In genomic region chr2:18934131-18934530, GRCm38 (mm10) we compare ENCODE assay signal across 25 mouse cellular contexts.
"Had no signal": no experiment of that assay in that cellular context is flagged by ENCODE, and none has a peak within 500 bp of the region (broad histone marks: within the 10 kb centered on the region; RNA-seq: fewer than 3 reads in every experiment).

No protein-coding gene starts in this region.

- H3K4me2 ChIP-seq: heart, embryonic 12.5 days; kidney, embryonic 15.5 days; limb, embryonic 15.5 days; liver, embryonic 15.5 days had no signal

- H3K9me3 ChIP-seq: heart, embryonic 10.5 days; heart, embryonic 12.5 days; hindbrain, embryonic 15.5 days; kidney, embryonic 15.5 days; limb, embryonic 13.5 days; limb, embryonic 15.5 days; liver, embryonic 15.5 days had no signal

- H3K27ac ChIP-seq: gastrocnemius, adult 2 months; heart, embryonic 10.5 days; hindbrain, embryonic 15.5 days; hindbrain, postnatal 0 days; kidney, embryonic 15.5 days; kidney, postnatal 0 days; limb, embryonic 13.5 days; limb, embryonic 15.5 days had no signal

- H3K4me3 ChIP-seq: gastrocnemius, adult 2 months; heart, embryonic 10.5 days; heart, embryonic 12.5 days; hindbrain, embryonic 15.5 days; kidney, embryonic 15.5 days; limb, embryonic 13.5 days; limb, embryonic 15.5 days; liver, embryonic 15.5 days had no signal

- H3K36me3 ChIP-seq: heart, embryonic 10.5 days; heart, embryonic 12.5 days; hindbrain, embryonic 15.5 days; kidney, embryonic 15.5 days; limb, embryonic 13.5 days; limb, embryonic 15.5 days; liver, embryonic 15.5 days had no signal

- H3K27me3 ChIP-seq: heart, embryonic 12.5 days; hindbrain, embryonic 15.5 days; kidney, embryonic 15.5 days; liver, embryonic 15.5 days had no signal

- H3K9ac ChIP-seq: heart, embryonic 12.5 days; hindbrain, embryonic 15.5 days; kidney, embryonic 15.5 days; limb, embryonic 13.5 days; limb, embryonic 15.5 days; liver, embryonic 15.5 days had no signal

- ATAC-seq: forebrain, embryonic 16.5 days; hindbrain, postnatal 0 days; intestine, embryonic 16.5 days had no signal

- DNase-seq: gastrocnemius, adult 2 months; gastrocnemius, postnatal 14 days; gastrocnemius, postnatal 36 days; heart, adult 18-20 months; heart, postnatal 14 days; heart, postnatal 36 days; kidney, adult 11 months; kidney, adult 2 months; kidney, adult 9 months; kidney, postnatal 14 days; kidney, postnatal 36 days; layer of hippocampus, adult 9-11 months; layer of hippocampus, postnatal 36 days; left cerebral cortex, postnatal 4 days had no signal
